Mouse (Mus musculus) heart, adult 2 months (tissue): ENCODE measurements around the gene Bsnd.
A peak's percentile ranks its signal among the peaks of the same experiment; 100 is the strongest.

Experiments
- CTCF ChIP-seq: fragments of 200-600 bp; IDR thresholded peaks from 2 replicates; pipeline ENCODE4 v1.8.1; 2022; ENCODE audit warnings: antibody characterized with exemption, mild to moderate bottlenecking, moderate library complexity
- EP300 ChIP-seq: fragments of 200-500 bp; IDR thresholded peaks from 2 replicates; pipeline ENCODE4 v1.6.1; 2011; ENCODE audit warnings: low read depth, low read length, control low read depth; ENCODE audit not compliant: insufficient read depth
- POLR2A ChIP-seq: fragments of 200-500 bp; IDR thresholded peaks from 2 replicates; pipeline ENCODE4 v1.6.1; 2011; ENCODE audit warnings: mild to moderate bottlenecking, low read depth, low read length, control low read depth; ENCODE audit not compliant: insufficient read depth

- no peak for TF ChIP-seq EP300
- TF ChIP-seq CTCF = peak; percentile 38
- no peak for TF ChIP-seq POLR2A
These were observed 1.6 kb upstream of the Bsnd start for GRCm38 (mm10) chr4:106493639-106494038.
